Mouse (Mus musculus): Measurements from ENCODE around the gene Fam217a. TPM values are rescaled to one million over a fixed set of nuclear protein-coding genes. Genes with fewer than 3 reads are reported as not detected.
"Not testable (repeated sequence)": the region's sequence is repeated elsewhere in the genome, so short reads cannot be mapped to it uniquely, and the experiment has no call there.

Gene Fam217a
- not detected in 2 replicates for polyA plus RNA-seq (2012)

GRCm38 (mm10) chr13:34924210-34924609, at the start of gene Fam217a, which contains the start of gene 4933417A18Rik:
TSS of gene Fam217a (minus strand) at chr13:34924310.
TSS of gene 4933417A18Rik (plus strand) at chr13:34924409.
- Histone ChIP-seq H3K36me3 (ENCODE audit: control insufficient read depth) (no peaks in the 10 kb centered on the region), H3K27me3 (ENCODE audit: control insufficient read depth) (no peaks in the 10 kb centered on the region)
- no peak for TF ChIP-seq TAL1 (IDR thresholded peaks at IDR 0.05; ENCODE audit: low read length)
- no peak for TF ChIP-seq GATA1 (IDR thresholded peaks at IDR 0.05; ENCODE audit: low read length)

GRCm38 (mm10) chr13:34973770-34974169, 49.7 kb upstream of the Fam217a start:
- Histone ChIP-seq H3K4me3 (replicated peaks) (no peak overlapping the region), H3K36me3 (ENCODE audit: control insufficient read depth) (peaks cover 20% of the 10 kb centered on the region), H3K9me3 (ENCODE audit: control insufficient read depth, low read length) (no peaks in the 10 kb centered on the region), H3K4me1 (ENCODE audit: control insufficient read depth) (peaks cover 11% of the 10 kb centered on the region), H3K27me3 (ENCODE audit: control insufficient read depth) (peaks cover 5% of the 10 kb centered on the region; the same call in 1 of the 2 replicates)
- TF ChIP-seq TAL1 (IDR thresholded peaks at IDR 0.05; ENCODE audit: low read length) (no peak), GATA1 (IDR thresholded peaks at IDR 0.05; ENCODE audit: low read length) (no peak)

More at GRCm38 (mm10) chr13:34924210-34924609, at the start of gene Fam217a, which contains the start of gene 4933417A18Rik:
- Histone ChIP-seq H3K4me1 (ENCODE audit: control insufficient read depth) (no peaks in the 10 kb centered on the region), H3K4me3 (replicated peaks) (no peak within 1 kb of the TSS), H3K9me3 (ENCODE audit: control insufficient read depth, low read length) (no peaks in the 10 kb centered on the region)

DNA sequence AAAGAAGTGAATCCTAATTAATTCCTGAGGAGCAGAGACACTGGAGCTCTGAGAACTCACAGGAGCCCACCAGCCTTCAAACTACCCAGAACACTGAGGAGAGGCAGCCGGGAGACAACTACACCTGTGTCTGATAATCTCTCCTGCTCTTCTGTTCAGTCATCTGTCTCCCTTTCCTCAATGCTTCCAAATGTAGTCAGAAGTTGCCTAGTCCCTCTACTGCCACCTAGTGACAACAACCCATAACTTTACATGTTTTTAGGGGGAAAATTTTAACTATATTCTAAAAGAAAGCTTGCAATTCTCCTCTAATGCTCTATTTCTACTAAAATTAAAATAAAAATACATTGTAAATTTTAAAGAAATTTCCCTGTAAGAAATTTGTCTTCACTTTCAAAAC, 49.0 kb upstream of the Fam217a start:
- H3K9me3 ChIP-seq (ENCODE audit: control insufficient read depth, low read length), result no peaks in the 10 kb centered on the region
- no peak for TF ChIP-seq TAL1 (IDR thresholded peaks at IDR 0.05; ENCODE audit: low read length)
- H3K36me3 ChIP-seq (ENCODE audit: control insufficient read depth), result peaks cover 14% of the 10 kb centered on the region
- H3K4me3 ChIP-seq (replicated peaks), result no peak overlapping the region
- H3K27me3 ChIP-seq (ENCODE audit: control insufficient read depth), result peaks cover 5% of the 10 kb centered on the region; the same call in 1 of the 2 replicates
- peaks cover 11% of the 10 kb centered on the region for H3K4me1 ChIP-seq (ENCODE audit: control insufficient read depth)

DNA sequence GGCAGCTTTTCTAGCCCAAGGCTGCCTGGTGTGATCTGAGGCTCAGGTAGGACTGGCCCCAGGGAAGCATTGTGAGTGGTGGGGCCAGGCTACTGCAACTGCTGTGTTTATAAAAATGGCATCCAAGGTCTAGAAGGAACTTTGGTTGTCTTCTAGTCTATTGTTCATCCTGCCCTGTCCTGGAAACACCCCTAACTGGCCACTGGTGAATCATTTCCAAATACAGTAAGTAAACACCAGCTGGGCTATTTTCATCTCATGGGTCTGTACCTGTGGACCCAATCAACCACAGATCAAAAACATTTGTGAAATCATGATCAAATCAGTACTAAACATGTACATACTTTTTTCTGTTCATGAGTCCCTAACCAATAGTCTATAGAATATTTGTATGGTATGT, 48.3 kb upstream of the Fam217a start:
- not testable (repeated sequence) for H3K36me3 ChIP-seq (ENCODE audit: control insufficient read depth); H3K4me3 ChIP-seq (replicated peaks); H3K27me3 ChIP-seq (ENCODE audit: control insufficient read depth); H3K4me1 ChIP-seq (ENCODE audit: control insufficient read depth); H3K9me3 ChIP-seq (ENCODE audit: control insufficient read depth, low read length)

GRCm38 (mm10) chr13:34965647-34966046, 41.5 kb upstream of the Fam217a start:
- H3K4me1 ChIP-seq (ENCODE audit: control insufficient read depth); H3K4me3 ChIP-seq (replicated peaks); H3K36me3 ChIP-seq (ENCODE audit: control insufficient read depth); H3K9me3 ChIP-seq (ENCODE audit: control insufficient read depth, low read length): not testable (repeated sequence)
- peaks cover 50% of the 10 kb centered on the region for H3K27me3 ChIP-seq (ENCODE audit: control insufficient read depth)

DNA sequence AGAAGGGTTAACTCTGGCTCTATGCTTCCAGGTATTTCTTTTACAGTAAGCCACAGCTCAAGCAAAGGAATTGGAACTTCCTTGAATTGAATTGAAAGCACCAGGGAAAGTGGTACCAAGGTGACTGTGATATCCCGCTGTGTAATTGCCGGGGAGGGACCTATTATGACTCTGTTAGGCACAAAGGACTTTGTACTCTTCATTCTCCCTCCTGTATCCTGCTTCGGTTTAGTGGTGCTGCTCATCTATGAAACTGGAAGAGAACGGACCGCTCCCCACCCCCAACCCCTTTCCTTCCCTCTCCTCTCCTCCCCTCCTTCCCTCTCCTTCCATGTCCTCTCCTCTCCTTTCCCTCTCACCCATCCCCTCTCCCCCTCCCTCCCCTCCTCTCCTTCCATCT, 40.8 kb upstream of the Fam217a start:
- H3K36me3 ChIP-seq (ENCODE audit: control insufficient read depth), result no peaks in the 10 kb centered on the region
- no peaks in the 10 kb centered on the region for H3K9me3 ChIP-seq (ENCODE audit: control insufficient read depth, low read length)
- peaks cover 2% of the 10 kb centered on the region; the same call in 1 of the 2 replicates for H3K4me1 ChIP-seq (ENCODE audit: control insufficient read depth)
- no peak overlapping the region for H3K4me3 ChIP-seq (replicated peaks)
- TF ChIP-seq TAL1 (IDR thresholded peaks at IDR 0.05; ENCODE audit: low read length), result no peak
- peaks cover 50% of the 10 kb centered on the region for H3K27me3 ChIP-seq (ENCODE audit: control insufficient read depth)

- Histone ChIP-seq H3K36me3 (ENCODE audit: control insufficient read depth) (no peaks in the 10 kb centered on the region), H3K4me3 (replicated peaks) (no peak overlapping the region), H3K9me3 (ENCODE audit: control insufficient read depth, low read length) (no peaks in the 10 kb centered on the region), H3K27me3 (ENCODE audit: control insufficient read depth) (peaks cover 50% of the 10 kb centered on the region), H3K4me1 (ENCODE audit: control insufficient read depth) (peaks cover 2% of the 10 kb centered on the region; the same call in 1 of the 2 replicates)
- TF ChIP-seq TAL1 (IDR thresholded peaks at IDR 0.05; ENCODE audit: low read length) (no peak), GATA1 (IDR thresholded peaks at IDR 0.05; ENCODE audit: low read length) (no peak)
These were observed 40.3 kb upstream of the Fam217a start for GRCm38 (mm10) chr13:34964419-34964818.

GRCm38 (mm10) chr13:34963511-34964397, 39.6 kb upstream of the Fam217a start, which contains the start of gene Eci3:
TSS of gene Eci3 (minus strand) at chr13:34963810.
- H3K27me3 ChIP-seq (ENCODE audit: control insufficient read depth), result peaks cover 45% of the 10 kb centered on the region
- no peaks in the 10 kb centered on the region for H3K36me3 ChIP-seq (ENCODE audit: control insufficient read depth)
- H3K9me3 ChIP-seq (ENCODE audit: control insufficient read depth, low read length), result no peaks in the 10 kb centered on the region
- TF ChIP-seq TAL1 (IDR thresholded peaks at IDR 0.05; ENCODE audit: low read length) (no peak), GATA1 (IDR thresholded peaks at IDR 0.05; ENCODE audit: low read length) (no peak)
- no peak within 1 kb of the TSS for H3K4me3 ChIP-seq (replicated peaks)
- peaks cover 2% of the 10 kb centered on the region; the same call in 1 of the 2 replicates for H3K4me1 ChIP-seq (ENCODE audit: control insufficient read depth)

DNA sequence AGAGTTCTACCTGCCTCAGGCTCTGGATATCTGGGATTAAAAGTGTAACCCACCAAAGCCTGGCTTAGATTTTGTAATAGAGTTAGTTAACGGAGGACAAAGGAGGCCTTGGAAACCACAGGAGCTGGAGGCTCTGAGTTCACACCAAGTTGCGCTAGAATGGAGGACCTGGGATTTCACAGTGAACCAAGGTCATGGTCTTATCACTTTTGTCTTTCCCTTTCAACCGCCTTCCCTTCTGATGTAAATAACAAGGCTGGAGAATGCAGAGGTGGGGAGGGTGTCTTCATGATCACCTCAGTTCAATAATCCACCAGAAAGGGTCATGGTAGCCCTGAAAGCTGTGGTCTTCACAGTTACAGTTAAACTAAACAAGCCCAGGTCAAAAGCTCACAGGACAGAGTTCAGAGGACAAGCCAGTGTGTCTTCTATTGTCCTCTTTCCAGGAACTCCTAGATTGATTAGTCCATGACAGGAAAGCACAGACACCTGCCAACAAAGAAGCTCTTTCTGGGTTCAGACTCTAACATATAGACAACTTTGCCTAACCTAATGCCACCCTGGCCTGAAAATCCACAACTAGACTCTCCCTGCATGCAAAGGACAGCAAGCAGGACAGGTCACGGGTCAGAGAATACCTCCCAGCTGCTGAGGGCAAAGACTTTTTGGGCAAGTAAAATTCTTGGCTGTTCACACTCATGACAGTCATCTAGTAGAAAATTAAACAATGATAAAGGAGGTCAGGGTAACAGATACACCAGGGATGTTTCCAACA, 37.1 kb upstream of the Fam217a start:
- TF ChIP-seq TAL1 (IDR thresholded peaks at IDR 0.05; ENCODE audit: low read length) (no peak), GATA1 (IDR thresholded peaks at IDR 0.05; ENCODE audit: low read length) (no peak)
- peaks cover 36% of the 10 kb centered on the region for H3K27me3 ChIP-seq (ENCODE audit: control insufficient read depth)
- H3K4me3 ChIP-seq (replicated peaks), result no peak overlapping the region
- peaks cover 2% of the 10 kb centered on the region; the same call in 1 of the 2 replicates for H3K4me1 ChIP-seq (ENCODE audit: control insufficient read depth)
- no peaks in the 10 kb centered on the region for H3K9me3 ChIP-seq (ENCODE audit: control insufficient read depth, low read length)
- H3K36me3 ChIP-seq (ENCODE audit: control insufficient read depth), result no peaks in the 10 kb centered on the region

GRCm38 (mm10) chr13:34958158-34958557, 34.0 kb upstream of the Fam217a start:
- H3K27me3 ChIP-seq (ENCODE audit: control insufficient read depth); H3K36me3 ChIP-seq (ENCODE audit: control insufficient read depth); H3K4me3 ChIP-seq (replicated peaks); H3K4me1 ChIP-seq (ENCODE audit: control insufficient read depth); H3K9me3 ChIP-seq (ENCODE audit: control insufficient read depth, low read length): not testable (repeated sequence)
